Mouse (Mus musculus) CH12.LX (cell line): ENCODE measurements around the gene Kcnn1. TPM values are rescaled to one million over a fixed set of nuclear protein-coding genes. Genes with fewer than 3 reads are reported as not detected.

Source experiments
- DNase-seq: peaks from one replicate; pipeline ENCODE4 v3.0.0-alpha.2; 2013; ENCODE audit errors: extremely low read depth
- H3K27ac ChIP-seq: 2 replicates; pipeline ENCODE4 v1.5.1; 2012; ENCODE audit warnings: low read depth, mild to moderate bottlenecking, control low read depth, moderate library complexity; ENCODE audit not compliant: insufficient read depth
- H3K27me3 ChIP-seq: replicated peaks from 2 replicates; pipeline ENCODE3; 2012; ENCODE audit warnings: inconsistent platforms
- H3K36me3 ChIP-seq, 2 experiments: replicated peaks in 1 of 2; 2 replicates each; pipeline versions ENCODE3 to v1.6.1; 2012; ENCODE audit warnings: inconsistent platforms in 1 of 2, low read length in 1 of 2, mild to moderate bottlenecking in 1 of 2, mixed read lengths in 1 of 2, moderate library complexity in 1 of 2; ENCODE audit not compliant: control insufficient read depth in 1 of 2, insufficient read depth in 1 of 2
- H3K4me1 ChIP-seq, 2 experiments: 2 replicates each; pipeline ENCODE4 v1.6.1; 2012; ENCODE audit warnings: inconsistent platforms in 1 of 2, moderate library complexity in 1 of 2; ENCODE audit not compliant: insufficient read depth in 2 of 2, control insufficient read depth in 1 of 2
- H3K4me2 ChIP-seq: 2 replicates; pipeline ENCODE4 v1.6.1; 2012; ENCODE audit warnings: low read depth, mild to moderate bottlenecking, control low read depth; ENCODE audit not compliant: poor library complexity, insufficient read depth, severe bottlenecking
- H3K4me3 ChIP-seq, 3 experiments: fragments of 150-350 bp in 1 of 3; sonication (generic) in 1 of 3; replicated peaks in 1 of 3; 2 replicates each; pipeline versions ENCODE3 to v1.5.1; 2011 to 2012; ENCODE audit warnings: low read depth in 2 of 3, low read length in 2 of 3, mild to moderate bottlenecking in 2 of 3, moderate library complexity in 2 of 3, control low read depth in 1 of 3, improper control_type of control experiment in 1 of 3, inconsistent platforms in 1 of 3, mixed read lengths in 1 of 3; ENCODE audit not compliant: poor library complexity in 1 of 3
- H3K79me2 ChIP-seq: replicated peaks from 2 replicates; pipeline ENCODE4 v1.6.1; 2012; ENCODE audit warnings: mild to moderate bottlenecking, moderate library complexity; ENCODE audit not compliant: control insufficient read depth, poor library complexity, insufficient read depth, severe bottlenecking; ENCODE audit errors: extremely low read depth
- H3K9ac ChIP-seq: 2 replicates; pipeline ENCODE4 v1.6.1; 2012; ENCODE audit warnings: low read depth, mild to moderate bottlenecking, control low read depth, moderate library complexity; ENCODE audit not compliant: insufficient read depth
- H3K9me3 ChIP-seq: replicated peaks from 2 replicates; pipeline ENCODE3; 2012; ENCODE audit warnings: low read length, inconsistent platforms, mixed read lengths
- BHLHE40 ChIP-seq: IDR thresholded peaks from 2 replicates; pipeline ENCODE4 v1.6.1; 2011; ENCODE audit warnings: mild to moderate bottlenecking, low read depth, low read length, improper control_type of control experiment
- CHD1 ChIP-seq: IDR thresholded peaks from 2 replicates; pipeline ENCODE4 v1.6.1; 2012; ENCODE audit warnings: low read depth, low read length, improper control_type of control experiment, inconsistent platforms
- CHD2 ChIP-seq: IDR thresholded peaks from 2 replicates; pipeline ENCODE4 v1.6.1; 2011; ENCODE audit warnings: low read length, improper control_type of control experiment
- ELF1 ChIP-seq: IDR thresholded peaks from 2 replicates; pipeline ENCODE4 v1.6.1; 2014; ENCODE audit warnings: low read depth, mild to moderate bottlenecking, inconsistent platforms, low read length, improper control_type of control experiment
- EP300 ChIP-seq: IDR thresholded peaks from 2 replicates; pipeline ENCODE4 v1.6.1; 2011; ENCODE audit warnings: low read length, improper control_type of control experiment
- ETS1 ChIP-seq: conservative IDR thresholded peaks from 2 replicates; pipeline ENCODE4 v1.6.1; 2012; ENCODE audit warnings: low read depth, mild to moderate bottlenecking, inconsistent platforms, low read length, improper control_type of control experiment, moderate library complexity
- GABPA ChIP-seq: IDR thresholded peaks from 2 replicates; pipeline ENCODE4 v1.6.1; 2012; ENCODE audit warnings: low read depth, low read length, improper control_type of control experiment, inconsistent platforms; ENCODE audit not compliant: insufficient replicate concordance
- HCFC1 ChIP-seq: IDR thresholded peaks from 2 replicates; pipeline ENCODE4 v1.6.1; 2012; ENCODE audit warnings: low read depth, mild to moderate bottlenecking, inconsistent platforms, low read length, improper control_type of control experiment
- IRF4 ChIP-seq: IDR thresholded peaks from 2 replicates; pipeline ENCODE4 v1.6.1; 2014; ENCODE audit warnings: low read depth, mild to moderate bottlenecking, inconsistent platforms, low read length, improper control_type of control experiment
- JUN ChIP-seq: IDR thresholded peaks from 2 replicates; pipeline ENCODE4 v1.6.1; 2011; ENCODE audit warnings: low read depth, mild to moderate bottlenecking, low read length, improper control_type of control experiment, moderate library complexity; ENCODE audit not compliant: insufficient read depth
- JUND ChIP-seq: conservative IDR thresholded peaks from 2 replicates; pipeline ENCODE4 v1.6.1; 2011; ENCODE audit warnings: low read depth, low read length, improper control_type of control experiment
- KAT2A ChIP-seq: IDR thresholded peaks from 2 replicates; pipeline ENCODE4 v1.6.1; 2012; ENCODE audit warnings: low read length, improper control_type of control experiment, inconsistent platforms; ENCODE audit not compliant: insufficient replicate concordance
- MAFK ChIP-seq: IDR thresholded peaks from 2 replicates; pipeline ENCODE4 v1.6.1; 2011; ENCODE audit warnings: low read length, improper control_type of control experiment; ENCODE audit not compliant: insufficient replicate concordance
- MAX ChIP-seq: IDR thresholded peaks from 2 replicates; pipeline ENCODE4 v1.6.1; 2011; ENCODE audit warnings: low read length, improper control_type of control experiment
- MAZ ChIP-seq: IDR thresholded peaks from 2 replicates; pipeline ENCODE4 v1.6.1; 2012; ENCODE audit warnings: low read depth, mild to moderate bottlenecking, inconsistent platforms, low read length, improper control_type of control experiment, moderate library complexity
- MXI1 ChIP-seq: IDR thresholded peaks from 2 replicates; pipeline ENCODE4 v1.6.1; 2011; ENCODE audit warnings: mild to moderate bottlenecking, low read depth, low read length, improper control_type of control experiment
- MYC ChIP-seq: IDR thresholded peaks from 2 replicates; pipeline ENCODE4 v1.6.1; 2011; ENCODE audit warnings: low read depth, mild to moderate bottlenecking, improper control_type of control experiment, low read length
- NELFE ChIP-seq: IDR thresholded peaks from 2 replicates; pipeline ENCODE4 v1.6.1; 2011; ENCODE audit warnings: low read depth, low read length, improper control_type of control experiment
- PAX5 ChIP-seq: IDR thresholded peaks from 2 replicates; pipeline ENCODE4 v1.6.1; 2012; ENCODE audit warnings: low read length, inconsistent platforms, mixed read lengths
- RCOR1 ChIP-seq: conservative IDR thresholded peaks from 2 replicates; pipeline ENCODE4 v1.6.1; 2012; ENCODE audit warnings: low read depth, mild to moderate bottlenecking, inconsistent platforms, low read length, improper control_type of control experiment
- SMC3 ChIP-seq: IDR thresholded peaks from 2 replicates; pipeline ENCODE4 v1.6.1; 2011; ENCODE audit warnings: low read depth, low read length, improper control_type of control experiment
- TBP ChIP-seq: conservative IDR thresholded peaks from 2 replicates; pipeline ENCODE4 v1.6.1; 2011; ENCODE audit warnings: low read depth, low read length, improper control_type of control experiment
- TCF12 ChIP-seq: IDR thresholded peaks from 2 replicates; pipeline ENCODE4 v1.6.1; 2014; ENCODE audit warnings: low read depth, mild to moderate bottlenecking, inconsistent platforms, low read length, improper control_type of control experiment
- UBTF ChIP-seq: IDR thresholded peaks from 2 replicates; pipeline ENCODE4 v1.6.1; 2012; ENCODE audit warnings: low read depth, mild to moderate bottlenecking, inconsistent platforms, low read length, improper control_type of control experiment, moderate library complexity
- USF2 ChIP-seq: conservative IDR thresholded peaks from 2 replicates; pipeline ENCODE4 v1.6.1; 2011; ENCODE audit warnings: low read depth, low read length, improper control_type of control experiment
- ZC3H11A ChIP-seq: IDR thresholded peaks from 2 replicates; pipeline ENCODE4 v1.6.1; 2012; ENCODE audit warnings: low read depth, mild to moderate bottlenecking, inconsistent platforms, low read length, improper control_type of control experiment
- ZKSCAN1 ChIP-seq: IDR thresholded peaks from 2 replicates; pipeline ENCODE4 v1.6.1; 2012; ENCODE audit warnings: low read depth, inconsistent platforms, low read length, improper control_type of control experiment, borderline replicate concordance
- ZMIZ1 ChIP-seq: IDR thresholded peaks from 2 replicates; pipeline ENCODE4 v1.6.1; 2012; ENCODE audit warnings: low read depth, mild to moderate bottlenecking, inconsistent platforms, low read length, improper control_type of control experiment
- ZNF384 ChIP-seq: IDR thresholded peaks from 2 replicates; pipeline ENCODE4 v1.6.1; 2012; ENCODE audit warnings: low read depth, low read length, improper control_type of control experiment, inconsistent platforms
- dilution Hi-C: fragments of 300-500 bp; cut with MboI; formaldehyde crosslinking; loops from 2 replicates; pipeline ENCODE4 v1.14.3; 2020; ENCODE audit warnings: low sequenced_read_pairs; ENCODE audit not compliant: extremely low pct_unique_long_range_greater_than_20kb, extremely low pct_ligation_motif_present
- in situ Hi-C: fragments of 300-500 bp; cut with MboI; formaldehyde crosslinking; loops from 3 replicates; pipeline ENCODE4 v1.14.3; 2019; ENCODE audit warnings: low sequenced_read_pairs, low pct_ligation_motif_present, low pct_unique_long_range_greater_than_20kb, mixed read lengths
- polyA plus RNA-seq: library from polyadenylated mRNA; unstranded; fragments of >175 nt; gene quantifications from 2 replicates; pipeline ENCODE4 v1.2.1, GENCODE M21; 2012; ENCODE audit warnings: low read depth; ENCODE audit not compliant: insufficient read length
- total RNA-seq, 2 experiments: library from RNA; depleted of rRNA; stranded (reverse); fragments of 300-350 nt in 1 of 2; fragments of >200 nt in 1 of 2; gene quantifications; 2 replicates each; pipeline ENCODE4 v1.2.3; 2012 to 2014

Kcnn1 gene
- total and polyA plus RNA-seq, 3 experiments: 0.21 TPM; not detected in 2

- Histone ChIP-seq H3K9ac (peak overlapping the region; percentile 46), H3K9me3 (no peaks in the 10 kb centered on the region), H3K79me2 (peaks cover 7% of the 10 kb centered on the region; the same call in 1 of the 2 replicates), H3K4me3 (peak overlapping the region; percentile 62 to 65 (median 63)), H3K36me3 (peaks cover 27 to 38% of the 10 kb centered on the region in 2 experiments), H3K27me3 (no peaks in the 10 kb centered on the region), H3K4me2 (peak overlapping the region; percentile 79), H3K4me1 (peaks cover 30 to 62% of the 10 kb centered on the region in 2 experiments), H3K27ac (peak overlapping the region; percentile 77)
- dilution Hi-C loops: no loop called here
- in situ Hi-C loops: no loop called here
- no peak for DNase-seq
- TF ChIP-seq TCF12 (no peak), MYC (peak; percentile 45; the same call in 1 of the 2 replicates), ZMIZ1 (peak; percentile 27; the same call in 1 of the 2 replicates), MXI1 (peak; percentile 63), SMC3 (no peak), RCOR1 (no peak), USF2 (no peak), PAX5 (no peak), CHD2 (peak; percentile 46; the same call in 1 of the 2 replicates), MAZ (no peak), JUND (no peak), BHLHE40 (peak; percentile 14; the same call in 1 of the 2 replicates), UBTF (0 out of 2 replicates have a peak, but pooled peaks have one; percentile 24), IRF4 (peak; percentile 6; the same call in 1 of the 2 replicates), ZC3H11A (no peak), CHD1 (0 out of 2 replicates have a peak, but pooled peaks have one; percentile 75), MAX (peak; percentile 68; the same call in 1 of the 2 replicates), JUN (no peak)
Measured at GRCm38 (mm10) chr8:70808955-70809701, 53.9 kb downstream of the Kcnn1 start.

GRCm38 (mm10) chr8:70808239-70808638, 54.8 kb downstream of the Kcnn1 start, which contains the start of gene Il12rb1:
Gene Il12rb1, plus strand, starts transcription at chr8:70808449.
- in situ Hi-C loops (no loop called here), dilution Hi-C loops (no loop called here)
- DNase-seq: peak; percentile 50
- H3K36me3 ChIP-seq: peaks cover 19 to 29% of the 10 kb centered on the region in 2 experiments
- peak within 1 kb of the TSS; percentile 46 for H3K9ac ChIP-seq
- peak within 1 kb of the TSS; percentile 62 to 65 (median 63) for H3K4me3 ChIP-seq
- peak within 1 kb of the TSS; percentile 79 for H3K4me2 ChIP-seq
- peaks cover 30 to 70% of the 10 kb centered on the region in 2 experiments for H3K4me1 ChIP-seq
- no peaks in the 10 kb centered on the region for H3K27me3 ChIP-seq
- H3K27ac ChIP-seq: peak within 1 kb of the TSS; percentile 87
- H3K9me3 ChIP-seq: no peaks in the 10 kb centered on the region
- peaks cover 7% of the 10 kb centered on the region; the same call in 1 of the 2 replicates for H3K79me2 ChIP-seq
- TF ChIP-seq EP300 (peak; percentile 68), MAX (no peak), ETS1 (peak; percentile 80), CHD1 (no peak), PAX5 (no peak), MAFK (0 out of 2 replicates have a peak, but pooled peaks have one; percentile 16), ZKSCAN1 (no peak), JUND (peak; percentile 56), HCFC1 (no peak), TBP (0 out of 2 replicates have a peak, but pooled peaks have one; percentile 14), GABPA (no peak), ELF1 (peak; percentile 44; the same call in 1 of the 2 replicates), UBTF (no peak), ZNF384 (no peak; the same call in 1 of the 2 replicates), MYC (peak; percentile 37; the same call in 1 of the 2 replicates), NELFE (no peak), JUN (no peak), KAT2A (no peak), RCOR1 (no peak)
